Mouse (Mus musculus): ENCODE data around the gene Entpd1.

Entpd1 gene

DNA sequence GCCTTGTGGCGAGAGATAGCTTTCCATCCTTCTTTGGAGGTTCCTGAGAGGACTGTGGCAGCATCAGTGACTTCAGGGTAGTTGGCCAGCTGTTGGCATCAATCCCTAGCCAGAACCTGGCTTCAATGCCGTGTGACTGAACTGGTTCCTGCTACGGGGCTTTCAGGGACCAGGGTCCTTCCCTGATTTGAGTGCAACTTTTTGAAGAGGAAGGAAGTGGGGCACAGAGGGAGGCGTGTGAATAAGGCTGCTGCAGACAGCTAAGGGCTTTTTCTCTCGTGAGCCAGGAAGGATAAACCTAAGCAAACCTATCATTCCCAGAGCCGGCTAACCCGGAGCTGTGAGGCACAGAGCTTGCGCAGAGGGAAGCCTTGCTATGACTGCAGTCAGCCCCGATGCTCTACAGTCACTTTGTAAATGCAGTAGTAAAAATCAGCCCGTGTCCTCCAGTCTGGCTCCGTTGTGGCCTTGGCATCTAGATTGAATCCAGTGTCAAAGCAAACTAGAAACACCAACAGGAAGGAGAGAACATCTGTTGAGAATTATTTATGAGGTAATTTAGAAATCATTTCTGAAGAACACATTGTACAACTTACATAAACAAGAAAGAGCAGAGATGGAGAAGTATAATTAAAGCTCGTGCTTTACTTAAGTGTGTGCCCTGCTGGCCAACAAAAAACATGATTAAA lies 116.7 kb downstream of the Entpd1 start:
- DNase-seq = no peak

DNA sequence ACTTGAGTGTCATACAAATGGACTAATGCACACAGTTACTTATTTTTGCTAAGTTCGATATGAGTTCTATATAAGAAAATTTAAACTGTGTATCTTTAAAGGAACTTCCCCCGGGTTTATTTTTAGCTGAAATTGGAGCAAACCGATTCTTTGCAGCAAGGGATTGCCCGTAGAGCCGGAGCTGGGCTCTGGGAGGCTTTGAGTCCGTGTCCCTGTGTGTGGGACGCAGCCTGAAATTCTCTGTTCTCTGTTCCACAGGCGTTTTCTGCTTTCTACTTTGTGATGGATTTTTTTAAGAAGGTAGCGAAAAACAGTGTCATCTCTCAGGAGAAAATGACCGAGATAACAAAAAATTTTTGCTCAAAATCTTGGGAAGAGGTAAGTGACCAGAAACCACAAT lies 121.2 kb downstream of the Entpd1 start:
- DNase-seq = no peak

GRCm38 (mm10) chr19:40733849-40734248 lies 121.7 kb downstream of the Entpd1 start:
- no peak for DNase-seq

DNA sequence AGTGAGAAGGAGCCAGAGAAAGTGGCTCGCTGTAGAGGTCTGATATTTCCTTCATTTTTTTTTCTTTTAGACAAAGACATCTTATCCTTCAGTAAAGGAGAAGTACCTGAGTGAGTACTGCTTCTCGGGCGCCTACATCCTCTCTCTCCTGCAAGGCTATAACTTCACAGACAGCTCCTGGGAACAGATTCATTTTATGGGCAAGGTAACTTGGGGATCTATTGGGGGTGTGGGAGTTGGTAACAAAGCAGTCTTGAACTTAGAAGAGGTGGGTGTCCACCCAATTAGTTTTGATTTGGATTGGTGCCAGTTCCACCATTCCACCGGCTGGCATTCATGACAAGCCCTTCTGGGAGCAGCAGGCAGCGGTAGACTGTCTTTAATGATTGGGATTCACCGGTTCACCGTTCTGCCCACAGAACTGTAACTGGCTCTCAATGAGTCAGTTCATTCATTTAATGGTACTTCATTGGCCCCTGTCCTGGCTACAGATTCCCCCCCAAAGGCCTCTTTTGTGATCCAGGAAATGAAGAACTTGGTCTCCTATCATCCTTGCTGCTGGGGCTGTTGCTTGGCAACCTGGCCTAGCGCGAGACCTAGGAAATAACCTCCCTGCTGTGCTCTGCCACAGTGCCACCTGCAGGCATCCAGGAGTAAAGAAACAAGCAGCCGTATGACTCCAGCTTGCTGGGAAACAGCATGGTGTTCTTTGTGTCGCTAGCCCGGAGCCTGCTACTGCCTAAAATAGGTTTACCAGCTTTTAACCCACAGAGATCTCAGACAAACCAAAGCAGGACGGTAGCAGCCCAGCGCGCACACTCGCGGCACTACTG lies 124.7 kb downstream of the Entpd1 start:
- DNase-seq = peak; percentile 77

- DNase-seq = no peak
Observed at GRCm38 (mm10) chr19:40737613-40738012, 125.4 kb downstream of the Entpd1 start.

GRCm38 (mm10) chr19:40738683-40739324 lies 126.6 kb downstream of the Entpd1 start:
- no peak for DNase-seq

GRCm38 (mm10) chr19:40746603-40747002 lies 134.4 kb downstream of the Entpd1 start:
- peak; percentile 34 for DNase-seq

DNA sequence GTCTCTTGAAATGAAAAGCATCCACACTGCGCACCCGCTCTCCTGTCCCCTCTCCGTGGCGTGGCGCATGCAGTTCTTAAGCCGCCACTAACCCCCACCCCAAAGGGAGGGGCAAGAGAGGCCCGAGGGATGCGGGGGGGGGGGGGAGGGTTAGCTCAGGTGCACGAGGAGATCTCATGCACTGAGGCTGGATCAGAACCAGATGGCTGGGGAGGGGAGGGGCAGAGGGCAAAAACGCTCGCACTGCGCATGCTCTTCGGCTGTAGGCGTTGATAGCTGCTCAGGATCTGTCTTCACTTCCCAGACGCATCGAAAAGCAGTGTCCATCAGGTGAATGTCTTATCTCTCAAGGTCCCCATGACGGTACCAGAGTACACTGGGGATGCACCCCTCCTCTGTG lies 136.4 kb downstream of the Entpd1 start, which contains the start of gene Cc2d2b:
Gene Cc2d2b, plus strand, starts transcription at position 195 of the 400 bp plus-strand sequence.
- DNase-seq = peak; percentile 41

- peak; percentile 51 for DNase-seq
Observed at GRCm38 (mm10) chr19:40754311-40754710, 142.1 kb downstream of the Entpd1 start.

GRCm38 (mm10) chr19:40760071-40760470 lies 147.9 kb downstream of the Entpd1 start:
- no peak for DNase-seq

GRCm38 (mm10) chr19:40762023-40762759 lies 150.0 kb downstream of the Entpd1 start:
- DNase-seq = peak; percentile 35

DNA sequence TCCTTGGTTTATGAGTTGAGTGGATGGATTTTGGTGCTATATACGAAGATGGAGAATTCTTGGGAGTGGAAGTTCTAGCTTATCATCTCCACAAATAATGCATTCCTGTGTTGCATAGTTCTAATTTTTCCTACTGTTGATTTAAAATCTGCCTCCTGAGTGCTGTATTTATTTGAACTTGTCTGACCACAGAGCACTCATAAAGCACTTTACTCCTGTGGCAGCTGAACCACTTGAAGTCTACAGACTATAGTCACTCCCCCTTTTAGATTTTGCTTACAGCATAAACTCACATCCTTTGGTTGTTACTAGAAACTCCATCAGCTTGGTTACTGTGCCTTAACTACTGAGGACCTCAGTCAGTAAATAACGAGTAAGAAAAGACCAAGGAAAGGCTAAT lies 155.0 kb downstream of the Entpd1 start:
- DNase-seq = no peak

DNA sequence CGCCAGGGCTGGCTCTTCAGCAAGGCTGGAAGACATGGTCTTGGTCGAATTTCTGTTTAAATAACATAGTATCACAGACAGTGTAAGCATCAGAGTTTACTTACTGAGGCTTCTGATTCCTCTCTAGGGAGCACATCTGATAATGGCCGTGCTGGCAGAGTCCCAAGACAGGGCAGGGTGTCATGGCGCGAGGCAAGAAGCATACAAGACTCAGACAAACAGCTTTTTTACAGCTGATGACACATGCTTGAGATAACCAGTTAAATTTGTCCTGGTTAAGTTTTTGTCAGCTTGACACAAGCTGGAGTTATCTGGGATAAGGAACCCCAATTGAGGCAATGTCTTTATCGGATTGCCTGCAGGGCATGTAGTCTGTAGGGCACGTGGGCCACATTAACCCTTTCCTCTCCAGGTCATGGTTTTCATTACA lies 157.2 kb downstream of the Entpd1 start:
- no peak for DNase-seq

- DNase-seq = no peak
Observed at GRCm38 (mm10) chr19:40788004-40788714, 176.0 kb downstream of the Entpd1 start.

DNA sequence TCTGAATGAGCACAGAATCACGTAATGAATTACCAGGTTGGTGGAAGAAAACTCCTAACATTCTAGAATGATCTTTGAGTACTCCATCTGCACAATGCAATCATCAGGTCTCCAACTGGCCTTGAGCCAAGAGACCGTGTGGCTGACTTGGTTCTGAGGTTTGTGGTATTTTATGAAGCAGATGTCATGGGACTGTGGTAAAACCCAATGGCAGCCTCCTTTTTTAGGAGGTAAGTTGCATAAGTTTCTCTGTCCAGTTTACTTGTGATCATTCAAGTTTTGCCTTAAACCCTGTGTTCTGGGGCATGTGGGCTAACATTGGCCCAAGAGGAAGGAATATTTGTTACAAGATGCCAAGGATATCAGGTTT lies 176.5 kb downstream of the Entpd1 start:
- DNase-seq = no peak
